Comparison of ENCODE assay signal across 14 mouse cellular contexts in the genomic region with DNA sequence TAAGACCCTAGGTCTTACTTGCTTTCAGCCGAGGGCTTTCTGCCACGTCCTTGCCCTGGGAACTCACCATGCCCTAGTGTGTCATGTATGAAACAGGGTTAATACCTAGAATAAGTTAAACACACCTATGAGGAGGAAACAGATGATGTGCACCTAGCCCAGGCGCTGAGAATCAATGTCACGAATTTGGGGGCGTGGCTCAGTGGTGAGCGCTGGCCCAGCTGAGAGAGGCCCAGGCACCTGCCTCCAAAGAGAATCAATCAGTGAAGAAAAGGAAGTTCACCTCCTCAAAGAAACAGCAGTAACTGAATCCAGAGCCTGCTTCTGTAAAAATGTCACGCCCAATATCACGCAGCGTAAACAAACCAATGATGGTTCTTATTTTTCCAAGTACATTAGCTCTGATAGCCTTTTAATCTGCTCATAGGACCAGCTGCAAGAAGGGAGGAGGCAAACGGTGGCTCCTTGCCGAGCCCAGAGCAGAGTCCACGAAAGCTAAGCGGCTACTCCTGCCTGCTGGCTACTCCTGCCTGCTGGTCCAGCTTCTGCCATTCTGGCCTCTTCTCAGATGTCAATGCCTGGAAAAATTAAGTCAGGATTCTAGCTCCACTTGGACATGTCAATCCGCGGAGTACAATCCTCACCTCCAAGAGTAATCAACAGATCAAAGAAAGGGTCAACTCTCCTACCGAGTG. TPM values are rescaled to one million over a fixed set of nuclear protein-coding genes. Genes with fewer than 3 reads are reported as not detected.
DNase-seq lines count a peak whose midpoint lies in the region; ATAC-seq and TF ChIP-seq lines count a peak whose summit lies in the region.
"Had no signal": no experiment of that assay in that cellular context is flagged by ENCODE, and none has a peak within 500 bp of the region (broad histone marks: within the 10 kb centered on the region; RNA-seq: fewer than 3 reads in every experiment).

No protein-coding gene starts in this region.

- TF ChIP-seq POLR2A in heart, adult 2 months (IDR thresholded peaks at IDR 0.05; ENCODE audit: insufficient read depth, low read depth, low read length), result no peak
- TF ChIP-seq POLR2A in thymus, adult 2 months (IDR thresholded peaks at IDR 0.05; ENCODE audit: control insufficient read depth, extremely low read depth, insufficient read depth, low read length, poor library complexity), result no peak

- H3K4me1 ChIP-seq in heart, adult 2 months (ENCODE audit: control insufficient read depth, insufficient read depth, low read length), result peaks cover 20% of the 10 kb centered on the region
- H3K4me1 ChIP-seq in thymus, adult 2 months (replicated peaks; ENCODE audit: control insufficient read depth, insufficient read depth, low read length), result peaks cover 12% of the 10 kb centered on the region

- WGBS in heart, adult 2 months, result 81% methylated on average over 16 of the region's 16 CpGs
- 90% methylated on average over 16 of the region's 16 CpGs for WGBS in thymus, adult 2 months

- intact Hi-C loops in heart, adult 2 months (cut with DNase I), result loop anchor here (5.0 kb wide), 2 partner anchors 40 to 60 kb away; no protein-coding TSS in a partner anchor
- intact Hi-C loops in gastrocnemius, adult 2 months (cut with DNase I), result loop anchor here (5.0 kb wide), 2 partner anchors 50 to 120 kb away; no protein-coding TSS in a partner anchor

- H3K79me2 ChIP-seq in heart, adult 2 months (replicated peaks; ENCODE audit: control insufficient read depth, insufficient read depth, low read length), result peaks cover 2% of the 10 kb centered on the region; the same call in 1 of the 2 replicates

- H3K36me3 ChIP-seq in heart, adult 2 months (ENCODE audit: control insufficient read depth, insufficient read depth, low read length), result peaks cover 3% of the 10 kb centered on the region; the same call in 1 of the 2 replicates
- H3K36me3 ChIP-seq in thymus, adult 2 months (ENCODE audit: control insufficient read depth, insufficient read depth, low read length), result no peaks in the 10 kb centered on the region

- H3K4me3 ChIP-seq in heart, adult 2 months, result no peak overlapping the region
- H3K4me3 ChIP-seq in thymus, adult 2 months (ENCODE audit: control insufficient read depth, insufficient read depth, low read length), result no peak overlapping the region
- H3K4me3 ChIP-seq in gastrocnemius, adult 2 months, result no peak overlapping the region
- H3K4me3 ChIP-seq: embryonic facial prominence, embryonic 12.5 days; midbrain, embryonic 13.5 days had no signal

- no peak for TF ChIP-seq CTCF in heart, adult 2 months (IDR thresholded peaks at IDR 0.05)
- no peak for TF ChIP-seq CTCF in thymus, adult 2 months (IDR thresholded peaks at IDR 0.05; ENCODE audit: borderline replicate concordance, control insufficient read depth, extremely low read depth, insufficient read depth, low read length, poor library complexity)
- TF ChIP-seq CTCF in gastrocnemius, adult 2 months (IDR thresholded peaks at IDR 0.05), result no peak

- peak; percentile 20 for DNase-seq in heart, postnatal 4 days
- no peak for DNase-seq in heart, adult 2 months
- DNase-seq in thymus, postnatal 14 days, result peak; percentile 52
- no peak for DNase-seq in thymus, adult 2 months
- peak; percentile 85 for DNase-seq in gastrocnemius, adult 2 months
- DNase-seq in skeletal muscle tissue, adult 2 months (ENCODE audit: low read depth, low spot score), result peak; percentile 65
- no peak for DNase-seq in urinary bladder, postnatal 25 days (ENCODE audit: low spot score)
- DNase-seq: adrenal gland, postnatal 36 days; heart, postnatal 36 days; layer of hippocampus, adult 9-11 months; spleen, adult 18-20 months had no signal

- no peaks in the 10 kb centered on the region for H3K27me3 ChIP-seq in heart, adult 2 months (ENCODE audit: control insufficient read depth, insufficient read depth, low read length)
- H3K27me3 ChIP-seq in thymus, adult 2 months (ENCODE audit: control insufficient read depth, insufficient read depth, low read length), result no peaks in the 10 kb centered on the region
- H3K27me3 ChIP-seq: embryonic facial prominence, embryonic 12.5 days; midbrain, embryonic 13.5 days had no signal

- no peak overlapping the region for H3K9ac ChIP-seq in heart, adult 2 months (ENCODE audit: low read depth, low read length)
- H3K9ac ChIP-seq: embryonic facial prominence, embryonic 12.5 days; midbrain, embryonic 13.5 days had no signal

- no peak overlapping the region for H3K27ac ChIP-seq in heart, adult 2 months
- H3K27ac ChIP-seq in thymus, adult 2 months (ENCODE audit: control insufficient read depth, insufficient read depth, low read length), result no peak overlapping the region
- H3K27ac ChIP-seq in gastrocnemius, adult 2 months, result peak overlapping the region; percentile 100
- H3K27ac ChIP-seq: embryonic facial prominence, embryonic 12.5 days; midbrain, embryonic 13.5 days had no signal

- ATAC-seq in activated CD4-positive, CD25-positive, alpha-beta regulatory T cell, adult 4 months, result no peak
- ATAC-seq: midbrain, embryonic 13.5 days had no signal

- no peak for TF ChIP-seq EP300 in heart, adult 2 months (IDR thresholded peaks at IDR 0.05; ENCODE audit: insufficient read depth, low read depth, low read length)

RNA-seq across cellular contexts. Expression of a gene that starts 23.9 kb away (rescaled TPM):
- total RNA-seq in heart, postnatal 4 days (2021), result 100 to 1,000 TPM; 201 to 216 TPM
- total RNA-seq in heart, adult 2 months (2021), result 100 to 1,000 TPM; 114 to 127 TPM
- 52.1 and 69.0 TPM in 2 replicates for polyA plus RNA-seq in heart, adult 2 months (2012; rRNA removed)
- 16.2 TPM in 2 replicates for polyA plus RNA-seq in thymus, adult 2 months (2012; rRNA removed)
- 10 to 100 TPM; 53.3 to 71.9 TPM for total RNA-seq in gastrocnemius, adult 2 months (2021)
- 1 to 10 TPM; 7.1 to 9.1 TPM for polyA plus RNA-seq in activated CD4-positive, CD25-positive, alpha-beta regulatory T cell, adult 4 months (2017; shearing (Covaris generic))

Comparison
In these comparisons a context has a peak if more than half of its experiments do, and no peak if none do; other contexts are left out.
1. DNase-seq: peak in heart, postnatal 4 days (single experiment), thymus, postnatal 14 days (single experiment), gastrocnemius, adult 2 months (single experiment) and skeletal muscle tissue, adult 2 months (single experiment); none in heart, adult 2 months (0 of 2), thymus, adult 2 months (single experiment) and urinary bladder, postnatal 25 days (single experiment).